Mouse (Mus musculus) bone marrow macrophage, adult 2 months (primary cell): ENCODE results near the gene Trim7.

ENCODE experiments used
- CTCF ChIP-seq: IDR thresholded peaks from 2 replicates; pipeline ENCODE4 v1.5.1; 2012; ENCODE audit warnings: low read depth, mild to moderate bottlenecking, low read length, moderate library complexity
- POLR2A ChIP-seq: IDR thresholded peaks from 2 replicates; pipeline ENCODE4 v1.6.1; 2012; ENCODE audit warnings: mild to moderate bottlenecking, low read depth, low read length, borderline replicate concordance

- no peak for TF ChIP-seq CTCF
- TF ChIP-seq POLR2A, result no peak
These were observed 2.4 kb upstream of the Trim7 start for GRCm38 (mm10) chr11:48823536-48823972.
